Mouse (Mus musculus): ENCODE results near the gene Vmn2r50.
"Not testable (repeated sequence)": the region's sequence is repeated elsewhere in the genome, so short reads cannot be mapped to it uniquely, and the experiment has no call there.

Gene Vmn2r50

DNA sequence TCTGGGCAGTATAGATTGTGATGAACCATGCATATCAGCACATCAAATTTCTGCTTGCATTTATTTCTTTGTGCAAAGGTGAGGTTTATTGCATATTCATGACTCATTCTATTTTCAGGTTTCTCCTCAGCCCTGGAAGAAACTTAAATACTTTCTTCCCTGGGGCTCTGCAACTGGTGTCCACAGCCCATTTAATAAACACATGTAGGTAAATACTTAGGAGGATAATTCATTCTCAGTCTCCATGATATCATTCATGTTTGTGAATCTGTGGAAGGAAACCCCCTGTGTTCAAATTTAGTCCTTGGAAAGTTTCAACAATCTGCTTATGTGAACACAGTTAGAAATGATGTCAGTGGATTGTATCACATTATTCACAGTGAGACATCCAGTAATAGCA lies at the start of gene Vmn2r50:
Gene Vmn2r50, minus strand, starts transcription at position 101 of the 400 bp plus-strand sequence.
- DNase-seq (ENCODE audit: low spot score in 2 of 2): not testable (repeated sequence)

DNA sequence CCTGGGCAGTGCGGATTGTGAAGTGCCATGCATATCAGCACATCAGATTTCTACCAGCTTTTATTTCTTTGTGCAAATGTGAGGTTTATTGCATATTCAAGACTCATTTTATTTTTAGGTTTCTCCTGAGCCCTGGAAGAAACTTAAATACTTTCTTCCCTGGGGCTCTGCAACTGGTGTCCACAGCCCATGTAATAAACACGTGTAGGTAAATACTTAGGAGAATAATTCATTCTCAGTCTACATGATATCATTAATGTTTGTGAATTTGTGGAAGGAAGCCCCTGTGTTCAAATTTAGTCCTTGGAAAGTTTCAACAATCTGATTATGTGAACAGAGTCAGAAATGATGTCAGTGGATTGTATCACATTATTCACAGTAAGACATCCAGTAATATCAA lies 60.9 kb downstream of the Vmn2r50 start, which contains the start of gene Vmn2r49:
Gene Vmn2r49, minus strand, starts transcription at position 101 of the 400 bp plus-strand sequence.
- not testable (repeated sequence) for DNase-seq (ENCODE audit: low spot score in 2 of 2)
